Mouse (Mus musculus) embryo, embryonic 11 days (tissue): ENCODE measurements around the gene Hacd4.

ENCODE experiments used
- DNase-seq: peaks from one replicate; pipeline ENCODE4 v3.0.0-alpha.2; 2015

The Hacd4 gene

GRCm38 (mm10) chr4:88438326-88438989 is at the start of gene Hacd4:
Gene Hacd4, minus strand, starts transcription at chr4:88438928.
- peak; percentile 79 for DNase-seq

DNA sequence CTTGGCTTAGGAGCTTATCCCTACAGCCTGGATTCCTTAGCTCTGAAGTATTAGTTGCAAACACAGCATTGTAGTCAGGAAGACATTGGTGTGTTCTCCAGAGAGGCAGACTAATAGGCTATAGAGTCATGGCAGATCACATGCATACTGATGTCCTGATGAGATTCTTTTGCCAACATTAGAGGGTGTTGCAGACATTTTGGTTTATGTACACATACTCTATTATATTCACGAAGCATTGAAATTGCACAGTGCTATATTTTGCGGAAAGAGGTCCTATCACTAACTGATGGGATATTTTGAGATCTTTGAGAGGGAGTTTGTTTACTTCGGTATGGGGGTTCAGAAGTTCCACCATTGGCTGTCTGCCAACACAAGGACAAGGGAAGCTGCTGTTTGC is 49.4 kb upstream of the Hacd4 start:
- no peak for DNase-seq

DNA sequence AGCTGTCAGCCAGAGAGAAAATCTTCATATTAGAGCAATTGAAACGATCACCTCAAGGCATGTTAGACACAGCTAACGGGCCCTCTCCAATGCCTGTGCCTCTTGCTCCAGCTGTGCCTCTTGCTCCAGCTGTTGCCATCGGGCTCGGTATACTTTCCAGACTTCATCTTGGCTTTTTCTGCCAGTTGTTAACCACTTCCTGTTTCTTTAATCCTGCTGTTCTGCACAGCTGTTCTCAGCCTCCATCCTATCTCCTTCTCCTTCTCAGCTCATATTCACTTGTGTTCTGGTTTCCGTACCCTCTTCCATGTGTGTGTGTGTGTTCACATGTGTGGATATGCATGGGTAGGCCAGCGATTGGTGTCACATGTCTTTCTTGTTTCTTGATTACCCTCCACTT is 41.4 kb upstream of the Hacd4 start:
- no peak for DNase-seq

DNA sequence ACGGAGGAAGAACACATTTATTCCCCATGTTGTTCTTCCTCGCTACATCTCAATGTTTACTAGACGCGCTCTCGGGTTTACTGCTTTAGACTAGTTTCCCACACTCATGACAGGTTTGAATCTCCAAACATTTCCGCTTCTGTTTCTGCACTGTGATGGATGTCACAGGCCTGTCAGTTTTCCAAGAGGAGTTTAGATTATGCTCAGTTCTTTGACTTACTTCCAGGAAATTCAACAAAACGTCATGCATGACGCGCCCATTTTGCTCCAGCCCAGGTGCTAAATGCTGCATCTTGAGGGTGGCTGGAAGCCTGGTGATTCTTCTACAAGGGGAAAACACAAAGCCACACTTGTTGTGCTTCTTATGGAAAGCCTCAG is 40.1 kb upstream of the Hacd4 start:
- DNase-seq = no peak

GRCm38 (mm10) chr4:88478177-88478808 is 39.6 kb upstream of the Hacd4 start:
- no peak for DNase-seq

DNA sequence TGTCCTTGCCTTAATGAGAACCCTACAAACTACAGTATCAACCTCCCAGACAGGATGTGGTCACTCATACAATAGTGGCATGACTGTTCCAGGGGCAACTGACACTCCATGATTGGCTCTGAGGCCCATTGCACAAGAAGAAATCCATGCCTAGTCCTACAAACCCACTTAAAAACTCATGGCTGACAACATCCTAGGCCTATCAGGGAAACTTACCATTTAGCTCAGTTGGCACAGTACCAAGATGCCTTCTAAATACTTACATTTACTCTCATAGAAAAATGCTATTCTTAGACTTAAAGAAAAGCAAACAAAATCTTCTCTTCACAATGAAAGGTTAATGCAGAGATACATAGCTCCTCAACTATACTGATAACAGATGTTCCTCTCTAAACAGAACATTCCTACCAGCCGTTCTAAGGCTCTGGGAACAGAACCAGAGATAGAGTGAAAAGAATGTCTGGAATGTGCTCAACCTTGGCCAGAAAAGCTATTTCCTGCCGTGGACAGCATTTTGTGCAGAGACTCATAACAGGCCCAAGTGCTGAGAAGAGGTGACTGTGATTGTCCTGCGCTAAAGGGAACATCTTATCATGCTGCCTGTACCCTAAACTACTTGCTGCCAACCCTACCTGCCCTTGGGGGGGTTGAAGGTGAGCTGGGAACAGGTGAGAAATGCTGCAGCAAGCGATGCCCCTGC is 37.9 kb upstream of the Hacd4 start:
- DNase-seq = peak; percentile 11

- DNase-seq = no peak
Measured at GRCm38 (mm10) chr4:88476084-88476483, 37.4 kb upstream of the Hacd4 start.

GRCm38 (mm10) chr4:88471528-88471927 is 32.8 kb upstream of the Hacd4 start:
- DNase-seq = no peak

DNA sequence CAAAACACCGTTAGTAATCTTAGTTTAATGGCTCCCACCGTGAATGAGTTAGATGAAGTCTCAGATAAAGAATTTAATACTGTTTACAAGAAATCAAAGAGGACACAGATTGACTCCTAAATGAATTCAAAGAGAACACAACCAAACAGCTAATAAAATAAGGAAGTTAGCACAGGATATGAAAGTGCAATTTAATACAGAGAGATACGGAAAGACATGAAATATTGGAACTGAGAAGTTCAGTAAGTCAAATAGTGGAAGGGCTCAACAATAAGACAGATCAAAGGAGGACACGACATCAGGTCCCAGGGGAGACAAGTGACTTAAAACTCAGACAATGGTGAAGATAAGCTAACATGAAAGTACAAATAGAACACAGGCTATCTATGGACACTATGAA is 25.8 kb upstream of the Hacd4 start:
- no peak for DNase-seq

DNA sequence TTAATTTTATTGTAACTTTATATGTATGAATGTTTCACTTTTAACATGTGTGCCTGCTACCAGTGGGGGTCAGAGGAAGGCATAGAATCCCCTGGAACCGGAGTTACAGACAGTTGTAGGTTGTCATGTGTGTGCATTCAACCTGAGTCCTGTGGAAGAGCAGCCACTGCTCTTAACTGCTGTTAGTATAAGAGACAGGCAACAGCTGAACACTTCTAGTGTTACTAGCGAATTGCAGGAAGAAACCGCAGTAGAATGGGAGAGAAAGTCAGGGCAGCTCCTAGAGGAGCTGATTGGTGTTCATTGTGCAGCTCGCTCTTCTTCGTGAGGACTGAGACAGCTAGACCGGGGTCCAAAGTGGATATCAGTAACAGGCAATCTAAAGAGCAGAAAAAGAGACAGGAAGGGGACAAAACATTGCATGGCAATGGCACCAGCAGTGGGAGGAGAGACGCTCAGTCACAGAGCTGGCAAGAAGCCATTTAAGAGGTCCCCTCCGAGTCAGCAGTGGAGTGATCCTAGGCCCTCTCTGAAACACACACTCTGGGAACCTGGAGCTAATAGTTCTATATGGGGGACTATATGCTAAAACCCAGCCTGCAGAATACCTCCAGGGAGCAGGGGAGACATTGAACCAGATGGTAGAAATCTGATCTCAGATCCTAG is 24.4 kb upstream of the Hacd4 start:
- no peak for DNase-seq

DNA sequence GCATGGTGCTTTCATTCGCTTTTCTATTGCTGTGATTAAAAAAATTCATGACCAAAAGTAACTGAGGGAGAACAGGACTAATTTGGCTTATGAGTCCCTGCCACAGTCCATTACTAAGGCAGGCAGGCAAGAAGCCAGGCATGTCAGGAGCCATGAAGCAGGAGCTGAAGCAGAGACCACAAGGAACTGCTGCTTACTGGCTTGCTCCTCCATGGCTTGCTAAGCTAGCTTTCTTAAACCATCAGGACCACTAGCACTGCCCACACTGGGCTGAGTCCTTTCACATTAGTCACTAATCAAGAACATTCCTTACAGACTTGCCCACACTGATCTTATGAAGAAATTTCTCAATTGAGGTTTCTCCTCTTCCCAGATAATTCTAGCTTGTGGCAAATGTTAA is 23.8 kb upstream of the Hacd4 start:
- DNase-seq = no peak

- DNase-seq = no peak
Measured at GRCm38 (mm10) chr4:88461315-88461714, 22.6 kb upstream of the Hacd4 start.

GRCm38 (mm10) chr4:88458673-88459072 is 19.9 kb upstream of the Hacd4 start:
- no peak for DNase-seq

DNA sequence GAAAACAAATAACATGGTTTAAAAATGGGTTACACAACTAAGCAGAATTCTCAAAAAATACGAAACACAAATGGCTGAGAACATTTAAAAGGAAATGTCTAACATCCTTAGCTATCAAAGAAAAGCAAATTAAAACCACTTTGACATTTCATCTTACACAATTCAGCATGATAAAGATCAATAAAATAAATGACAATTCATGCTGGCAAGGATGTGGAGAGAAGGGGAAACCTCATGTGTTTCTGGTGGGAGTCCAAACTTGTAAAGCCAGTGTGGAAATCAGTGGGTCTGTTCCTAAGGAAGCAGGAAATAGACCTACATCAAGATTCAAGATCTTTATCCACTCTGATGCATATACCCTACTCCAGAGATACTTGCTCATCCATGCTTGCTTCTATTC is 19.4 kb upstream of the Hacd4 start:
- DNase-seq = no peak

DNA sequence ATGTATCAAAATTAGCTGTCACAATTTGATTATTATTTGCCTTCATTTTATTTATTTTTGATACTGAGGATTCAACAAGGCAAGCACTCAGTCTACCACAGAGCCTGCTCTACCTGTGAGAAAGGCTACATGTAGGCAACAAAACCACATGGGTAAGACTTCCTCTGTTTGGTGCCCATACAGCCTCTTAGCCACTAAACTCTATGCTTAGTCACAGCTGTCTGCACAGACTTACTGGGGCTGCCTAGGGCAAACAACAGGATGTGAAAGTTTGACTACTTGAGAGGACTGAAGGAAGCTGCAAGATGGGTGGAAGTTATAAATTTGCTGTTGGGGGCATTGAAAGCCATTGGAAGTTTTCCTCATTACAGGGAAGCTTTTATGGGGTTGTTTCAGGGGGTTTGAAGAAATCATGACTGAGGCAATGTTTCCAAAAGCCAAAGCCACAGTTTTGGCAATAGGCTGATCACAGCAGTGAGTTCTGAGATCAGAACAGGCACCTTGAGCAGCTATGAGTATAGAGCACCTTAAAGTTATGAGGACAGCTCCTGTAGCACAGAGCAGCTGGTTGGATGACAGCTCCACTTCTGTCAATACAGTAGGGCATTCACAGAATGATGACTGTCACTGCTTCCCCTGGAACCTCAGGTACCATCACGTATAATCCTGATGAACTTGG is 11.5 kb upstream of the Hacd4 start:
- DNase-seq = no peak

GRCm38 (mm10) chr4:88448976-88449375 is 10.2 kb upstream of the Hacd4 start:
- no peak for DNase-seq

GRCm38 (mm10) chr4:88440814-88441213 is 2.1 kb upstream of the Hacd4 start:
- no peak for DNase-seq

DNA sequence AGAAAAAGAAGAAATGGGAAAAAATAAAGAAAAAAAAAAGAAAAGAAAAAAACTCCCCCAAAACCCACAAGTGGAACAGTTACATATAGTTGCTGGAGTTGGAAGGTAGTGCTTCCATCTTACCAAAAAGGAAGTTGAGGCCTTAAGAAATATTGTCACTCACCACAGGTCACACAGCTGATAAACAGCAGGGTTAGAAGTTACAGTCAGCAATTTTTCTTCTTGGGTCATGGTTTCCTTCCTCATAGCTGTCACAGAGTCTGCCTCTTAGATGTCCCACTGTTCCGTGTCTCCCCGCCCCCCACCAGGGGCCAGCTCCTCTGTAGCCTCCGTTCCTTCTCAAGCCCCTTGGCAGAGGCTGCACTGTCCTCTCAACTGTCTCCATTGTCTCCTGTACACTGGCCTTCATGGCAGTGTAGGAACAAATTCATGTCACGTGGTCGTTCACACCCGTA is 968 bp upstream of the Hacd4 start:
- DNase-seq = no peak

- DNase-seq = no peak
Measured at GRCm38 (mm10) chr4:88438990-88439329, 232 bp upstream of the Hacd4 start.

DNA sequence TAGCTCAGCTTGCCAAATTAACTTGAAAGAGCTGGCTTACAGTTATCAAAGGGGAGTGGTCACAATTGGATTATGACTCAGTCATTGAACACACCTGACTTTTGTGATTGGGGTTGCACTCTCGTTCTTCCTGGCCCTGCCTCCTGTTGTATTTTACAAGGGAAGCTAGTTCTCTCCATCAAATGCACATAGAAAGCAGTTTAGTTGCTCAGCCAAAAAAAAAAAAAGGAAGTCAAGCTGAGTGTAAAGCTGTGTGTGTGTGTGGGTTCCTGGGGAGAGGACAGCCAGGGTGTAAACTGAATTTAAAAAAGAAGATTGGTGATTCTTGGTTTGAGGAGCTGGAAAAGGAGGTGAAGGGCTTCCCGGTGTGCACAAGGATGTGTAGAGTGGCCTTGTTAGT is 811 bp downstream of the Hacd4 start:
- DNase-seq = no peak

- no peak for DNase-seq
Measured at GRCm38 (mm10) chr4:88437166-88437565, 1.6 kb downstream of the Hacd4 start.

GRCm38 (mm10) chr4:88436593-88437165 is 2.0 kb downstream of the Hacd4 start:
- no peak for DNase-seq
